Mouse (Mus musculus) B cell, adult 67 days (primary cell): ENCODE results near the gene 4933424G06Rik. TPM values are rescaled to one million over a fixed set of nuclear protein-coding genes. Genes with fewer than 3 reads are reported as not detected.

Source experiments
- total RNA-seq, 2 experiments: library from RNA; stranded (reverse); gene quantifications; 4 replicates each; pipeline ENCODE4 v1.2.4; 2023

The 4933424G06Rik gene
- 1 to 10 TPM in 1 of 2 experiments, under 1 TPM in 1; 0.81 to 2.0 TPM for total RNA-seq

GRCm38 (mm10) chr1:36709854-36710280 lies at the start of gene 4933424G06Rik:
Gene 4933424G06Rik (plus strand): TSS chr1:36710149.

GRCm38 (mm10) chr1:36682620-36683355 lies 27.2 kb upstream of the 4933424G06Rik start, which contains the start of gene Fam178b:
Gene Fam178b (minus strand): TSS chr1:36683183.

DNA sequence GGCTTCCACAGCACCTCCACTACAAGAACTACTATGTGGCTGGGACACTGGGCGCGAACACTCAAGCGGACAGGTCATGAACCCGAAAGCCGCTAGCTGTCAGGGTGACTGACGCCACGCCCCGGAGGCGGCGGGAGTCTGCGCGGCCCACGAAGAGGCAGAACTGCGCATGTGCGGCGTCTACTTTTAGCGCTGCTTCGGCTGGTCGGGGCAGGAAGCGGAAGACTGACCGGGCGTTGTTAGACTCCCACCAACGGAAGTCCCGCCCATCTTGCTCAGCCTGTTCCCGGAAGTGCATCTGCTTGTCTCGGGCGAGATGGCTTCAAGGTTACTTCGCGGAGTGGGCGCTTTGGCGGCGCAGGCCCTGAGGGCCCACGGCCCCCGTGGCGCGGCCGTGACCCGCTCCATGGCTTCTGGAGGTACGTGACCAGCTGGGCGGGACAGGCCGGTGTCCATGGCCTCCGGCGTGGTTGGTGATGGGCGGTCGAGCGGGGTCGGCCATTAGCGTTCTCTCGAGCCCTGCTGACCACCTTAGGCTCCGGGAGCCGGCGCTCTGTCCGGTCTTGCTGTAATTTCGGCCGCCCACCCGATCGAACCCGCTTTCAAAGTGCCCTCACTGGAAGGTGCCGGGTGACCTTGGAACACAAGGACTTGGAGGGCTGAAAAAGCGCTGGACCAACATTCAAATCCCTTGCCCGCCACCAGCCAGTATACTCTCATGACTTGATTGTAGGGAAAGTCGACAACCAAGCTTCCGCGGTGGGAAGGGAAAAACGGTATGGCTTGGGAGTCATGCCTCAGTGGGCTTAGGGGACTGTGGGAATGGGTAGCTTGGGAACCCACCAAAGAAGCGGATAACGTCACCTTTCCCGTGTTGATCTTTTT lies 18.4 kb upstream of the 4933424G06Rik start, which contains the start of gene Cox5b:
Cox5b (plus strand) TSS at position 179 of the 885 bp plus-strand sequence.

DNA sequence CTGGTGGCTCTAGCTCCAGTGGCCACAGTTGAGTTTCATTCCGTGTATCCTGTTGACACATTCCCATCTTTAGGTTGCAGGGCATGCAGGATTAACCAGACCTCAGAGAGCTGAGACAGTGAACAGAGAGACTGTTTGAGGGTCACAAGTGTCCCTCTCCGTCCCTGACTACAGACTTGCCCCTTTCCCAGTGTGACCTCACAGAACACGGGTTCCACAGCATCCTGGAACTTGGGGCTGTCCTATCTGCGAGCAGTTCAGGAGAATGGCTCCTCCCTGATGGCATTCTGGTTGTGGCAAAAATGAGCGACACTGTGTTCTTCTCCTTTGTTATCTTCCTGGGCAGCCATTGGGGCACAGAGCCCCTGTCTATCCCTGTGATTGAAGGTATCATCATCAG lies 4.4 kb downstream of the 4933424G06Rik start, which contains the start of gene Actr1b:
Actr1b (minus strand) TSS at position 112 of the 400 bp plus-strand sequence.

GRCm38 (mm10) chr1:36761568-36761967 lies 51.6 kb downstream of the 4933424G06Rik start, which contains the start of gene Zap70:
Gene Zap70 (plus strand): TSS chr1:36761798.

Other genes starting within 250 kb of the 4933424G06Rik start
- 10 to 100 TPM; 24.6 to 24.7 TPM for gene Cnnm4, start 238.5 kb upstream of the 4933424G06Rik start, total RNA-seq
- 10 to 100 TPM; 35.2 to 38.8 TPM for gene Cnnm3, start 198.3 kb upstream of the 4933424G06Rik start, total RNA-seq
- gene Ankrd23, start 173.3 kb upstream of the 4933424G06Rik start, total RNA-seq = 10 to 100 TPM; 28.6 to 29.7 TPM
- not detected for gene Gm42417, start 170.7 kb upstream of the 4933424G06Rik start, total RNA-seq
- 10 to 100 TPM; 14.1 to 22.9 TPM for gene Ankrd39, start 162.7 kb upstream of the 4933424G06Rik start, total RNA-seq
- not detected for gene Sema4c, start 151.8 kb upstream of the 4933424G06Rik start, total RNA-seq
- not detected for gene Fam178b, start 27.0 kb upstream of the 4933424G06Rik start, total RNA-seq
- gene Cox5b, start 18.7 kb upstream of the 4933424G06Rik start, total RNA-seq = 100 to 1,000 TPM; 206 to 224 TPM
- 10 to 100 TPM; 83.0 to 99.2 TPM for gene Actr1b, start 4.3 kb downstream of the 4933424G06Rik start, total RNA-seq
- 1 to 10 TPM; 2.2 to 4.7 TPM for gene Zap70, start 51.6 kb downstream of the 4933424G06Rik start, total RNA-seq
- 100 to 1,000 TPM in 1 of 2 experiments, 10 to 100 TPM in 1; 94.8 to 102 TPM for gene Tmem131, start 233.5 kb downstream of the 4933424G06Rik start, total RNA-seq